ENCODE assay signal across 8 mouse cellular contexts in the genomic region with DNA sequence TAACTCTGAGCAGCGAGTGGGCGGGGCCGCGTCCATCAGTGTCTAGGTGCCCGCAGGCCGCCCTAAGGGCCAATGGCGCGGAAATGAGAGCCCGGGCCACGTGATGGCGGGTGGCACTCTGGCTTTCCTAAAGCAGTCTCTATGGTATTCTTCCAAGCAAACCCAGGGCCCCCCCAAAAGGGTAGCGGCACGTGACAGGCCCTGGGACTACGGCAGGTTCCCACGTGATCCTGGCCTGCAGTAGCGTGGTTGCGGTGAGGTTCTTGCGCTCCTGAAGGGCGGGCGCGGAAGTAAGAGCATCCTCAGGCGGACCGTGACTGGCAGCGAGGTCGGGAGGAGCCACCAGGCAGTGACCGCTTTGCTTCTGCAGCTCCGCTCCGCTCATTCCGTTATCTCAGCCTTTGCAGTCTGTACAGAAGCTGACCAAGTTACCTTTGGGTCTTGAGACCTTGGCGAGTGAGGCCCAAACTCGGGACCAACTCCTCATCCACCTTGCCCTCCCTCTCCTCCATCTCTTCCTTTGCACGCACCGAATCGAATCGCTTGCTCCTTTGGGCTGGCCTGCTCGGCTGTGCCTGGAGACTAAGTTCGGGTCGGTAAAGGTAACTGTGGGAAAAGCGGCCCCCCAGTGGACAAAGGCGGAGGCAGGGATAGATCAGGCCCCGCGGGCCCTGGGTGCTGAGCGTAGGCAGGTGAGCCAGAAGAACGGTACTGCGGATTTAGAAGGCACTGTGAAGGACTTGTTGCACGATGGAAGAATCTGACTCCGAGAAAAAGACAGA. TPM values are rescaled to one million over a fixed set of nuclear protein-coding genes. Genes with fewer than 3 reads are reported as not detected.
A peak's percentile ranks its signal among the peaks of the same experiment; 100 is the strongest.
DNase-seq lines count a peak whose midpoint lies in the region; ATAC-seq and TF ChIP-seq lines count a peak whose summit lies in the region.

A gene (plus strand): TSS at position 248 of the 782 bp plus-strand sequence.

- peak; percentile 90 for DNase-seq in ES-CJ7 (ENCODE audit: low read depth, low spot score)
- peak; percentile 84 for DNase-seq in cerebellum, adult 8-10 months
- DNase-seq in forelimb bud, embryonic 11.5 days (ENCODE audit: low read depth, low spot score) = peak; percentile 68
- peak; percentile 61 for DNase-seq in layer of hippocampus, adult 9-10 months (ENCODE audit: low spot score)
- peak; percentile 44 to 73 for DNase-seq in thymus, adult 18-20 months

- peak within 1 kb of the TSS; percentile 13; the same call in 1 of the 2 replicates for H3K9ac ChIP-seq in lung, embryonic 15.5 days

- WGBS in lung, embryonic 15.5 days = 7% methylated on average over 44 of the region's 47 CpGs
- 19% methylated on average over 47 of the region's 47 CpGs for WGBS in olfactory bulb, adult 2 months

- no peak for TF ChIP-seq POLR2A in olfactory bulb, adult 2 months (IDR thresholded peaks at IDR 0.05; ENCODE audit: insufficient read depth, low read depth, low read length)

- no peak within 1 kb of the TSS for H3K27ac ChIP-seq in lung, embryonic 15.5 days
- 0 out of 2 replicates have a peak within 1 kb of the TSS, but pooled peaks have one; percentile 33 for H3K27ac ChIP-seq in olfactory bulb, adult 2 months (ENCODE audit: insufficient read depth, low read depth, low read length)

- peaks cover 18% of the 10 kb centered on the region; the same call in 1 of the 2 replicates for H3K27me3 ChIP-seq in lung, embryonic 15.5 days

- no peaks in the 10 kb centered on the region for H3K9me3 ChIP-seq in lung, embryonic 15.5 days

- no peaks in the 10 kb centered on the region for H3K4me1 ChIP-seq in lung, embryonic 15.5 days
- H3K4me1 ChIP-seq in olfactory bulb, adult 2 months (ENCODE audit: control insufficient read depth, insufficient read depth, low read length) = no peaks in the 10 kb centered on the region

- H3K4me2 ChIP-seq in lung, embryonic 15.5 days = peak within 1 kb of the TSS; percentile 69

- H3K4me3 ChIP-seq in lung, embryonic 15.5 days = peak within 1 kb of the TSS; percentile 44
- H3K4me3 ChIP-seq in olfactory bulb, adult 2 months (ENCODE audit: insufficient read depth, low read depth, low read length) = peak within 1 kb of the TSS; percentile 79

- TF ChIP-seq CTCF in olfactory bulb, adult 2 months (IDR thresholded peaks at IDR 0.05; ENCODE audit: insufficient read depth, low read depth, low read length) = no peak

- peak; percentile 98 to 100 for ATAC-seq in hematopoietic stem cell, adult 5-6 weeks (replicated peaks in 1 of 2; ENCODE audit: insufficient read depth in 1 of 2, low FRiP score in 2 of 2, low TSS enrichment in 1 of 2, low read depth in 1 of 2, poor library complexity in 2 of 2, severe bottlenecking in 2 of 2)
- ATAC-seq in lung, embryonic 15.5 days (ENCODE audit: borderline replicate concordance, extremely low read depth, low FRiP score, low TSS enrichment) = peak; percentile 88

- H3K36me3 ChIP-seq in lung, embryonic 15.5 days = no peaks in the 10 kb centered on the region

RNA-seq across cellular contexts. Expression of the gene that starts here (rescaled TPM):
- 14.4 and 16.4 TPM in 2 replicates for total RNA-seq in hematopoietic stem cell, adult 5-6 weeks (2017)
- 1.0 and 1.3 TPM in 2 replicates for polyA plus RNA-seq in lung, embryonic 15.5 days (2015; fragmentation: Nextera tagmentation; extraction: Ambion mirVana)
- polyA plus RNA-seq in olfactory bulb, adult 2 months (2012; ENCODE audit: insufficient read depth, insufficient read length, low replicate concordance, missing spikeins) = not detected in 2 replicates
